Mouse (Mus musculus) megakaryocyte, embryonic 14.5 days (primary cell): ENCODE measurements at regions not wholly inside any gene's neighbourhood (a gene's known extent, or its start where the extent isn't known, plus 50 kb on each side); places are given as distances from the start of the nearest gene placed in this dataset.

ENCODE experiments used
- FLI1 ChIP-seq: IDR thresholded peaks from 2 replicates; pipeline ENCODE4 v1.6.1; 2012; ENCODE audit warnings: low read length, inconsistent platforms, mixed read lengths
- GATA1 ChIP-seq: IDR thresholded peaks from 3 replicates; pipeline ENCODE4 v1.6.1; 2012; ENCODE audit warnings: mixed read lengths, low read length, inconsistent platforms, borderline replicate concordance

GRCm38 (mm10) chr13:115513914-115514313 is 412.1 kb upstream of the Itga1 start:
- TF ChIP-seq GATA1 (no peak), FLI1 (no peak)
